Mouse (Mus musculus) adrenal gland, postnatal 10 days (tissue): ENCODE results near the gene Lrmp. TPM values are rescaled to one million over a fixed set of nuclear protein-coding genes. Genes with fewer than 3 reads are reported as not detected.
A peak's percentile ranks its signal among the peaks of the same experiment; 100 is the strongest.

Experiments used
- DNase-seq: peaks from one replicate; pipeline ENCODE4 v3.0.0; 2021; ENCODE audit warnings: mixed read lengths
- total RNA-seq, 2 experiments: library from RNA; stranded (reverse); gene quantifications; 2 replicates each; pipeline ENCODE4 v1.2.3; 2021

Gene Lrmp
- total RNA-seq, 2 experiments from 2014 or later, result 5.8 to 7.4 TPM

GRCm38 (mm10) chr6:145202432-145203125 is 87.1 kb downstream of the Lrmp start:
- DNase-seq, result no peak

DNA sequence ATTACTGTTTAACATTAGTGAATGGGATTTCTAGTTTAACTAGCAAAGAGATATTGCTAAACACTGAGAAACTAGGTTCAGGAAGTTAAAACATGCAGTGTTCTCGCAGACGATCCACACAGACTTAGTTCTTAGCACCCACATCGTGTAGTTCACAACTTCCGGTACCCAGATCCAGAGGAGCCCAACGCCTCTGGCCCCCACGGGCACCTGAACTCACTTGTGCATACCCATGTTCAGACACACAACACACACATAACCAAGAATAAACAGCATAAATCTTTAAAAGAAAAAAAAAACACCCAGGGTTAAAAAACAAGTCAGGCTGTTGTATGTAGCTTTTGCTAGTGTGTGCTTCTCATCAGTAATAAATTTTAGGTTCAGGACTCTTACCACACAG is 89.0 kb downstream of the Lrmp start:
- no peak for DNase-seq

DNA sequence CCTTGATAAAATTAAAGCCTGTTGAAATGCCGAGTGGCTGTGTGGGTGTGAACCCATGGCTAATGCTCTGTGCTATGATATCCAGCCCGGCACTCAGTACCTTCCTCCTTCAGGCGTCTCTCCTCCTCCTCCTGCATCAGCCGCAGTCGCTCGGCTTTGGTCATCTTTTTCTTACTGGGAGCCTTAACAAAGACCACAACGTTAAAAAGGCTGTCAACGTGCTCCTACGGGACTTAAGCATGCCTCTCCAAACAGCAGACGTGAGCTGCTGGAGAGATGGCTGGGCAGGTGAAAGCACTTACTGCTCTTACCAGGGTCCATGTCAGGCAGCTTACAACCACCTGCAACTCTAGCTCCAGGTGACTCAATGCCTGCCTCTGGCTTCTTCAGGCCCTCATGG is 89.7 kb downstream of the Lrmp start:
- no peak for DNase-seq

DNA sequence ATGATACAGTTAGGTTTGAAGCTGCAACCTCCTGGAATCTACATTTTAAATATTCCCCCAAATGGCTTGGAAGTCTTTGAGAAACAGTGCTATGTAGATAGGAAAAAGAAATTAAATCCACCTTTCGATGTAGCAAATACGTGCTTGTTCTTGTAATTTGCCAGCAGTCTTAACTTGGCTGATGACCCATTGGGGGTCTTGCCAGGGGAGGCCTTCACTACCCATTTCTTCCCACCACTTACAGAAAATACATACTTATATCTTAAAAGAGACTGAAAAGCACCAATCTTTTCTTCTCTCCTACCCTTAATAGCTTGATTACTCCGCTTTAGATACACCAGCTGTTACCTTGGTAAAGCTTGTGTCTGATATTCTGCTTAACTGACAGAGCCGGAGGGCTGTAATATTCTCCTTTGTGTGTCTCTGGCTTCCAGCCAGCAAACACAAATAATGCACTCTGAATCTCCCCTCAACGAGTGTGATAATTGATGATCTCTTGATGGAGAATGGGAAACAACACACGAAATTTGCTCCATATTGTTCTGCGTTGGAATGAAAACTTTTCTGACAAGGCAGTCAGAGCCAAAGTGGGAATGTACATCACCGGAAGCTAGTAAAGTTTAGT is 94.7 kb downstream of the Lrmp start:
- no peak for DNase-seq

DNA sequence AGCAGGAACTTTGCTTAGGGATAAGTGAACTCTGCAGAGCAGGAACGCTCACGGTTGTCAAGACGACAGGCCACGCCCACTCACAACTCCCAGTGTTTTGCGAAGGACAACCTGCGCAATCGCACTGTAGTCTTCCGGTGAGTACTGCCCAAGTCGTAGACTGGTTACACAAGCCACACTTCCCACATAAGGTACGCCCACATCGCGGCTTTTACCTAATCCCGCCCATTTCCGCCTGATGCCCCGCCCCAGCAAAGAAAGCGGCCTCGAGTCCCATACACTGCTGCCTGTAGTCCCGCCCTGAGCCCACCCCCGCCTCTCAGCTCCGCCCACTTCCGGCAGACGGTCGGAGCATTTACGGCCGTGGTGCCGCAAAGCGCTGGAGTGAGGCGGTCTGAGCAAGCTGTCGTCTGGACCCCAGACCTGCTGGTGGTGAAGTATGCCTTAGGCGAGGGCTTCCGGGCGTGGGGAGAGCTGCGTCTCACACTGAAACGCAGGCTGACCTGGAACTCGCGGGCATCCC is 95.4 kb downstream of the Lrmp start, which contains the start of the genes Casc1 and Etfrf1:
TSS of gene Casc1 (minus strand) at position 190 of the 523 bp plus-strand sequence.
TSS of gene Etfrf1 (plus strand) at position 319 of the 523 bp plus-strand sequence.
- DNase-seq, result peak; percentile 97

DNA sequence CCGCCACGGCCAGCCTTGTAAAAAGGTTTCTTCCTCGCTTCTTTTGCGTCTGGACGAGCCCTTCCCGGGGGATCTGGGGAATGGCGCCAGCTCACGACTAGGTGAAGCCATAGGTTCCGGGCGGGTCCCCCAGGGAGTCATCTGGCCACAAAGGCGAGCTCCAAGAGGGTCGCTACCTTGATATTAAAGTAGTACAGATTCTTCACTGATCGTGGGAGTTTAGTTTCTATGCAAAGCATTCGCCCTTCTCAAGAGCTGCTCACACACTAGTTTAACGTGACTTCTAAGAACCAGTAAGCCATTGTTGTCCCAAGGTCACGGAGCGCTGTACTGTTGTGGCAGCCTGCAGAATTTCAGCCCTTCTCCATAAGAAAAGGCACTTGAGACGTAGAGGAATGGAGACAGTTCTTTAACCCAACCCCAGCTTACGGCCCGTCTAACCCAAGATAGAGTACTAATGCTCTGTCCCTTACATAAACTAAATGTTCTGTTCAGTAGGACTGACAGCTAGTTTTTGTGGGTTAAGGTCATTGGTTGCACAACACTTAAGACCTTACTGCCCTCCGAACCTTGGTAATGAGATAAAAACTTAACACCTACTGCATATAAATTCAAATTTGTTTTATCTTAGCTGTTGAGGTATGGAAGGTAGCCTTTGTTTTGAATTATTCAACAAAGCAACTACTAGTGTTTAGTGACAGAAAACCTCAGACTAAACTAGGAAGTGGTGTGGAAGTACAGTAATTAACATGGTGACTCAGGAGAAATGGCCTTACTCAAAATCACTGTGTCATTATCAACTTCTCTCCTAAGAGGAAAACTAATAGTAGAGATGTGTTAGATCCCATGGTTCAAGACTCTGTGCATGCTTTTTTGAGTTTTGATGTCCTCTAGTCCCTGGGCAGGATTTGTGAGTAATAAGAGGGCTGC is 96.2 kb downstream of the Lrmp start:
- peak; percentile 32 for DNase-seq

GRCm38 (mm10) chr6:145213916-145214315 is 98.5 kb downstream of the Lrmp start:
- no peak for DNase-seq

- DNase-seq, result no peak
These were observed 100.4 kb downstream of the Lrmp start for GRCm38 (mm10) chr6:145215826-145216225.

- no peak for DNase-seq
These were observed 108.8 kb downstream of the Lrmp start for GRCm38 (mm10) chr6:145224246-145224645.

Other genes starting within 250 kb of the Lrmp start
- gene Bcat1, start 39.5 kb upstream of the Lrmp start, total RNA-seq, result 1 to 10 TPM; 7.5 to 7.6 TPM
- gene Casc1, start 95.4 kb downstream of the Lrmp start, total RNA-seq, result under 1 TPM; 0.27 to 0.79 TPM
- gene Etfrf1, start 95.5 kb downstream of the Lrmp start, total RNA-seq, result 100 to 1,000 TPM; 143 to 163 TPM
- gene Kras, start 134.6 kb downstream of the Lrmp start, total RNA-seq, result 10 to 100 TPM; 44.5 to 47.7 TPM